Mouse (Mus musculus) CH12.LX (cell line): ENCODE data around the gene Madd. TPM values are rescaled to one million over a fixed set of nuclear protein-coding genes. Genes with fewer than 3 reads are reported as not detected.

Experiments used
- DNase-seq: peaks from one replicate; pipeline ENCODE4 v3.0.0-alpha.2; 2013; ENCODE audit errors: extremely low read depth
- H3K27ac ChIP-seq: 2 replicates; pipeline ENCODE4 v1.5.1; 2012; ENCODE audit warnings: low read depth, mild to moderate bottlenecking, control low read depth, moderate library complexity; ENCODE audit not compliant: insufficient read depth
- H3K27me3 ChIP-seq: replicated peaks from 2 replicates; pipeline ENCODE3; 2012; ENCODE audit warnings: inconsistent platforms
- H3K36me3 ChIP-seq, 2 experiments: replicated peaks in 1 of 2; 2 replicates each; pipeline versions ENCODE3 to v1.6.1; 2012; ENCODE audit warnings: inconsistent platforms in 1 of 2, low read length in 1 of 2, mild to moderate bottlenecking in 1 of 2, mixed read lengths in 1 of 2, moderate library complexity in 1 of 2; ENCODE audit not compliant: control insufficient read depth in 1 of 2, insufficient read depth in 1 of 2
- H3K4me1 ChIP-seq, 2 experiments: 2 replicates each; pipeline ENCODE4 v1.6.1; 2012; ENCODE audit warnings: inconsistent platforms in 1 of 2, moderate library complexity in 1 of 2; ENCODE audit not compliant: insufficient read depth in 2 of 2, control insufficient read depth in 1 of 2
- H3K4me2 ChIP-seq: 2 replicates; pipeline ENCODE4 v1.6.1; 2012; ENCODE audit warnings: low read depth, mild to moderate bottlenecking, control low read depth; ENCODE audit not compliant: poor library complexity, insufficient read depth, severe bottlenecking
- H3K4me3 ChIP-seq, 3 experiments: fragments of 150-350 bp in 1 of 3; sonication (generic) in 1 of 3; replicated peaks in 1 of 3; 2 replicates each; pipeline versions ENCODE3 to v1.5.1; 2011 to 2012; ENCODE audit warnings: low read depth in 2 of 3, low read length in 2 of 3, mild to moderate bottlenecking in 2 of 3, moderate library complexity in 2 of 3, control low read depth in 1 of 3, improper control_type of control experiment in 1 of 3, inconsistent platforms in 1 of 3, mixed read lengths in 1 of 3; ENCODE audit not compliant: poor library complexity in 1 of 3
- H3K79me2 ChIP-seq: replicated peaks from 2 replicates; pipeline ENCODE4 v1.6.1; 2012; ENCODE audit warnings: mild to moderate bottlenecking, moderate library complexity; ENCODE audit not compliant: control insufficient read depth, poor library complexity, insufficient read depth, severe bottlenecking; ENCODE audit errors: extremely low read depth
- H3K9ac ChIP-seq: 2 replicates; pipeline ENCODE4 v1.6.1; 2012; ENCODE audit warnings: low read depth, mild to moderate bottlenecking, control low read depth, moderate library complexity; ENCODE audit not compliant: insufficient read depth
- H3K9me3 ChIP-seq: replicated peaks from 2 replicates; pipeline ENCODE3; 2012; ENCODE audit warnings: low read length, inconsistent platforms, mixed read lengths
- CTCF ChIP-seq, 2 experiments: IDR thresholded peaks in 1 of 2; conservative IDR thresholded peaks in 1 of 2; 2 replicates each; pipeline ENCODE4 v1.5.1; 2011 to 2012; ENCODE audit warnings: low read depth in 2 of 2, low read length in 2 of 2, improper control_type of control experiment in 1 of 2, inconsistent platforms in 1 of 2, mild to moderate bottlenecking in 1 of 2, moderate library complexity in 1 of 2
- ELF1 ChIP-seq: IDR thresholded peaks from 2 replicates; pipeline ENCODE4 v1.6.1; 2014; ENCODE audit warnings: low read depth, mild to moderate bottlenecking, inconsistent platforms, low read length, improper control_type of control experiment
- JUND ChIP-seq: conservative IDR thresholded peaks from 2 replicates; pipeline ENCODE4 v1.6.1; 2011; ENCODE audit warnings: low read depth, low read length, improper control_type of control experiment
- MEF2A ChIP-seq: IDR thresholded peaks from 2 replicates; pipeline ENCODE4 v1.6.1; 2014; ENCODE audit warnings: low read depth, mild to moderate bottlenecking, inconsistent platforms, low read length, improper control_type of control experiment, borderline replicate concordance
- MXI1 ChIP-seq: IDR thresholded peaks from 2 replicates; pipeline ENCODE4 v1.6.1; 2011; ENCODE audit warnings: mild to moderate bottlenecking, low read depth, low read length, improper control_type of control experiment
- POLR2A ChIP-seq: IDR thresholded peaks from 2 replicates; pipeline ENCODE4 v1.6.1; 2011; ENCODE audit warnings: low read depth, mild to moderate bottlenecking, improper control_type of control experiment, low read length
- RAD21 ChIP-seq: IDR thresholded peaks from 2 replicates; pipeline ENCODE4 v1.6.1; 2011; ENCODE audit warnings: low read depth, mild to moderate bottlenecking, low read length, improper control_type of control experiment, moderate library complexity
- SMC3 ChIP-seq: IDR thresholded peaks from 2 replicates; pipeline ENCODE4 v1.6.1; 2011; ENCODE audit warnings: low read depth, low read length, improper control_type of control experiment
- TBP ChIP-seq: conservative IDR thresholded peaks from 2 replicates; pipeline ENCODE4 v1.6.1; 2011; ENCODE audit warnings: low read depth, low read length, improper control_type of control experiment
- USF1 ChIP-seq: IDR thresholded peaks from 2 replicates; pipeline ENCODE4 v1.6.1; 2014; ENCODE audit warnings: low read depth, mild to moderate bottlenecking, inconsistent platforms, low read length, improper control_type of control experiment
- ZMIZ1 ChIP-seq: IDR thresholded peaks from 2 replicates; pipeline ENCODE4 v1.6.1; 2012; ENCODE audit warnings: low read depth, mild to moderate bottlenecking, inconsistent platforms, low read length, improper control_type of control experiment
- dilution Hi-C: fragments of 300-500 bp; cut with MboI; formaldehyde crosslinking; loops from 2 replicates; pipeline ENCODE4 v1.14.3; 2020; ENCODE audit warnings: low sequenced_read_pairs; ENCODE audit not compliant: extremely low pct_unique_long_range_greater_than_20kb, extremely low pct_ligation_motif_present
- in situ Hi-C: fragments of 300-500 bp; cut with MboI; formaldehyde crosslinking; loops from 3 replicates; pipeline ENCODE4 v1.14.3; 2019; ENCODE audit warnings: low sequenced_read_pairs, low pct_ligation_motif_present, low pct_unique_long_range_greater_than_20kb, mixed read lengths
- polyA plus RNA-seq: library from polyadenylated mRNA; unstranded; fragments of >175 nt; gene quantifications from 2 replicates; pipeline ENCODE4 v1.2.1, GENCODE M21; 2012; ENCODE audit warnings: low read depth; ENCODE audit not compliant: insufficient read length
- total RNA-seq, 2 experiments: library from RNA; depleted of rRNA; stranded (reverse); fragments of 300-350 nt in 1 of 2; fragments of >200 nt in 1 of 2; gene quantifications; 2 replicates each; pipeline ENCODE4 v1.2.3; 2012 to 2014

Gene Madd
- total and polyA plus RNA-seq, 3 experiments: 4.8 to 15.6 (median 14.6) TPM

- Histone ChIP-seq H3K79me2 (no peaks in the 10 kb centered on the region), H3K27me3 (no peaks in the 10 kb centered on the region), H3K4me2 (no peak overlapping the region), H3K9ac (no peak overlapping the region), H3K9me3 (no peaks in the 10 kb centered on the region), H3K4me3 (no peak overlapping the region), H3K36me3 (peaks cover 12 to 50% of the 10 kb centered on the region in 2 experiments), H3K4me1 (no peaks in the 10 kb centered on the region), H3K27ac (no peak overlapping the region)
- TF ChIP-seq ELF1: no peak
- dilution Hi-C loops (no loop called here), in situ Hi-C loops (no loop called here)
- DNase-seq: no peak
Measured at GRCm38 (mm10) chr2:91220501-91220900, 36.9 kb upstream of the Madd start.

GRCm38 (mm10) chr2:91217032-91217431 is 33.4 kb upstream of the Madd start:
- dilution Hi-C loops: no loop called here
- DNase-seq: no peak
- no peak overlapping the region for H3K4me2 ChIP-seq

GRCm38 (mm10) chr2:91213311-91213710 is 29.7 kb upstream of the Madd start:
- no peaks in the 10 kb centered on the region for H3K27me3 ChIP-seq
- in situ Hi-C loops: no loop called here
- no peaks in the 10 kb centered on the region for H3K4me1 ChIP-seq
- H3K4me3 ChIP-seq: no peak overlapping the region
- no peak for TF ChIP-seq POLR2A
- TF ChIP-seq TBP: no peak
- TF ChIP-seq RAD21: peak; percentile 30
- no peak for TF ChIP-seq USF1
- TF ChIP-seq SMC3: peak; percentile 1; the same call in 1 of the 2 replicates
- TF ChIP-seq CTCF (conservative IDR thresholded peaks at IDR 0.05 in 1 of 2, IDR thresholded peaks at IDR 0.05 in 1 of 2; ENCODE audit: low read depth in 2 of 2, low read length in 2 of 2): peak in 1 of 2 experiments; percentile 34; a peak in 1 of 4 replicates
- H3K4me2 ChIP-seq: no peak overlapping the region
- DNase-seq: no peak
- H3K79me2 ChIP-seq: no peaks in the 10 kb centered on the region
- no peak overlapping the region for H3K9ac ChIP-seq
- no peak overlapping the region for H3K27ac ChIP-seq
- H3K9me3 ChIP-seq: no peaks in the 10 kb centered on the region
- peaks cover 52 to 93% of the 10 kb centered on the region in 2 experiments for H3K36me3 ChIP-seq
- dilution Hi-C loops: no loop called here

More at GRCm38 (mm10) chr2:91217032-91217431, 33.4 kb upstream of the Madd start:
- H3K79me2 ChIP-seq: no peaks in the 10 kb centered on the region
- no peak overlapping the region for H3K4me3 ChIP-seq
- H3K27ac ChIP-seq: no peak overlapping the region
- H3K9me3 ChIP-seq: no peaks in the 10 kb centered on the region
- H3K36me3 ChIP-seq: peaks cover 24 to 73% of the 10 kb centered on the region in 2 experiments
- no peak for TF ChIP-seq MXI1
- TF ChIP-seq JUND: no peak
- no peak for TF ChIP-seq POLR2A
- TF ChIP-seq ZMIZ1: no peak
- no peak for TF ChIP-seq MEF2A
- H3K9ac ChIP-seq: no peak overlapping the region
- no peaks in the 10 kb centered on the region for H3K4me1 ChIP-seq
- no peaks in the 10 kb centered on the region for H3K27me3 ChIP-seq
- in situ Hi-C loops: no loop called here
